Mouse (Mus musculus): ENCODE measurements at regions not wholly inside any gene's neighbourhood (a gene's known extent, or its start where the extent isn't known, plus 50 kb on each side); places are given as distances from the start of the nearest gene placed in this dataset.

DNA sequence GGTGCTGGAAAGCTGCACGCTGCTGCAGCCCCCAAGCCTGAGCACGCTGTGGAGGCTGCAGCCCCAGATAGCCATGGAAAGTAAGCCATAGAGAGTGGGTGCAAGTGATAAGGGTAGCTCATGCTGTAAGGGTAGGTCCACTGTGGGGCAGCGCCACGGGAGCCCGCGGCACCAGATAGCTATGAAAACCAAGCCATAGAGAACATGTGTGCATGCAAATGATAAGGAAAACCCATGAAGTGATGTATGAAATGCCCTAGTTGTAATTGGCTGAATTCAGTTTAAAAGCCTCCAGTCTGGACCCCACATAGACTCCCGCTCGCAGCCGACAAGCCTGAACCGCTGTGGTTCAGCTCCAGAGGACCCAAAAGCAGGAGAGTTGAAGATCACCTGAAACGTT, 58.8 kb upstream of the L3mbtl3 start:
- Histone ChIP-seq H3K4me3 (no peak overlapping the region), H3K27ac (no peak overlapping the region), H3K9me3 (no peaks in the 10 kb centered on the region; the same call in 1 of the 2 replicates), H3K27me3 (no peaks in the 10 kb centered on the region), H3K4me2 (no peak overlapping the region), H3K9ac (no peak overlapping the region), H3K4me1 (no peaks in the 10 kb centered on the region), H3K36me3 (no peaks in the 10 kb centered on the region)
- 90% methylated on average over 11 of the region's 11 CpGs for whole genome bisulfite sequencing
- no peak for ATAC-seq (ENCODE audit: borderline replicate concordance, extremely low read depth, low FRiP score, low TSS enrichment)

DNA sequence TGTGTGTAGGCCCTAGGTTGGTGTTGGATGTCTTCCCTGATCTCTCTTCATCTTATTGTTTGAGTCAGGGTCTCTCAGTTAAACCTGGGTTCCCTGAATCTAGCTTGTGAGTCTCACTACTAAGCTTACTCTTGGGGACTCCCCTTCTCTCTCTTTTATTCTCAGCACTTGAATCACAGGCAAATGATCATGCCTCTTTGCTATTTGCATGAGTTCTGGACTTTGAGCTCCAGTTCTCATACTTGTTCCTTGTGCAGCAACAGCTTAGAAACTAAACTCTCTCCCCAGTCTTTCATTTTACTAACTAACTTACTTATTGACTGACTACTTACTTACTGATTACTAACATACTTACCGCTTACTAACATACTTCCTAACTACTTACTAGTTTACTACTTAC, 64.9 kb upstream of the L3mbtl3 start:
- Histone ChIP-seq H3K9me3 (no peaks in the 10 kb centered on the region; the same call in 1 of the 2 replicates), H3K36me3 (no peaks in the 10 kb centered on the region), H3K27ac (no peak overlapping the region), H3K9ac (no peak overlapping the region), H3K27me3 (no peaks in the 10 kb centered on the region), H3K4me3 (no peak overlapping the region), H3K4me2 (no peak overlapping the region), H3K4me1 (no peaks in the 10 kb centered on the region)
- 97% methylated on average over 1 of the region's 1 CpGs for WGBS
- no peak for ATAC-seq (ENCODE audit: borderline replicate concordance, extremely low read depth, low FRiP score, low TSS enrichment)

DNA sequence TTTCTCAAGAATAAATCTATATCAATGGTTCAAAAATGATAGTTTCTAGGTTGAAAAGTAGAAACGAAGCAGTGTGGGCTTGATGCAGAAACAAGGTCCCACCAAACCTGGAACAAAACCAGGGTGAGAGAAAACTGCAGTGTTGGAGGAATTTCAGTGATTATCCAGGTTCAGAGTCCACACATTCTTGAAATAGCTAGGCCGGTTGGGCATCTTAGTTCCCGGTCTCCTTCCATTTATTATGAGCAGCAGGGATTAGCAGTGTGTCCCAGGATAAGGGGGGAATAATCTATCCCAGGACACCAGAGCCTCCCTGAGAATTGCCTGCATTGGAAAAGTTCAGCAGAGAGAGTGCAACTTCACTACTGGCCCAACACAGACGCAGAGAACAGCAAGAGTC, 108.5 kb upstream of the L3mbtl3 start:
- 44% methylated on average over 4 of the region's 4 CpGs for WGBS
- Histone ChIP-seq H3K4me2 (no peak overlapping the region), H3K4me3 (no peak overlapping the region), H3K27ac (no peak overlapping the region), H3K27me3 (no peaks in the 10 kb centered on the region), H3K4me1 (no peaks in the 10 kb centered on the region), H3K36me3 (no peaks in the 10 kb centered on the region), H3K9ac (no peak overlapping the region), H3K9me3 (no peaks in the 10 kb centered on the region)
- no peak for ATAC-seq (ENCODE audit: borderline replicate concordance, extremely low read depth, low FRiP score, low TSS enrichment)

DNA sequence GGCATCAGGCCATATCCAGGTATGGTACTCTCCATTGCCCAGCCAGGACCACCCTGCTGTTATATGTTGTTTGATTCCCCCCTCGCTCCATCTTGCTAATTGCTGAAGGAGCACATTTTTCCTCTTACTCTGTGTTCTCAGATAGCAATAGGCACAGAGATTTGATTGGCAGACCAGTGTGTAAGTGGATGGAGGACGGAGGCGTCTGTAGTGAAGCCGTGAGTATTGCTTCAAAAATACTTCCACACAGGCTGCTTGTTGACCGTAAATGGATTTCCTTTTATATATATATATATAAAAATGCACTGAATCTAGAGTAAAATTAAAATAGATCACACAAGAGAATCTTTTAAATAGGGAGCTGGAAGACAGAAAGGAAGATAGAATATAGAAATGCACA, 115.6 kb upstream of the L3mbtl3 start:
- Histone ChIP-seq H3K4me3 (no peak overlapping the region), H3K27ac (no peak overlapping the region), H3K4me2 (no peak overlapping the region), H3K36me3 (no peaks in the 10 kb centered on the region), H3K9me3 (no peaks in the 10 kb centered on the region), H3K27me3 (no peaks in the 10 kb centered on the region), H3K4me1 (no peaks in the 10 kb centered on the region), H3K9ac (no peak overlapping the region)
- WGBS = 89% methylated on average over 5 of the region's 5 CpGs
- no peak for ATAC-seq (ENCODE audit: borderline replicate concordance, extremely low read depth, low FRiP score, low TSS enrichment)

DNA sequence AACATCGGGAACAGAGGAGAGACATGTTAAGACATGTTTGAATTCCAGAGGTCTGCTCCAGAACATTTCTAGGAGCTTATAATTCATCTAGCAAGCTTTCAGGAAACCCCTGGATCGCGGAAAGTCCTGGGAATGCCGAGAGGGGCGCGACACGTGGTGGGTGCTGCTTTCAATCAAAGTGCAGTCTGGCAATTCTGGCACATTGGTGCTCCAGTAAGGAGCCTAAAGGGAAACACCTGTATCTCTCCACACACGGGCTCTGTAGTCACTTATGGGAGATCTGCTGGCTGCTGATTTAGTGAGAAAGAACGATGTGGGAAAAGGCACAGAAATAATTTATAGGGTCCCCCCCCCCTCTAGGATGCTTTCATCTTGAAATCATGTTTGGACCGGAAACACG, 116.4 kb upstream of the L3mbtl3 start:
- no peaks in the 10 kb centered on the region for H3K36me3 ChIP-seq
- no peak overlapping the region for H3K4me2 ChIP-seq
- H3K27me3 ChIP-seq = no peaks in the 10 kb centered on the region
- no peak overlapping the region for H3K9ac ChIP-seq
- no peaks in the 10 kb centered on the region for H3K9me3 ChIP-seq
- H3K4me1 ChIP-seq = no peaks in the 10 kb centered on the region
- no peak for ATAC-seq (ENCODE audit: borderline replicate concordance, extremely low read depth, low FRiP score, low TSS enrichment)
- H3K27ac ChIP-seq = no peak overlapping the region
- H3K4me3 ChIP-seq = no peak overlapping the region
- WGBS = 60% methylated on average over 11 of the region's 11 CpGs

DNA sequence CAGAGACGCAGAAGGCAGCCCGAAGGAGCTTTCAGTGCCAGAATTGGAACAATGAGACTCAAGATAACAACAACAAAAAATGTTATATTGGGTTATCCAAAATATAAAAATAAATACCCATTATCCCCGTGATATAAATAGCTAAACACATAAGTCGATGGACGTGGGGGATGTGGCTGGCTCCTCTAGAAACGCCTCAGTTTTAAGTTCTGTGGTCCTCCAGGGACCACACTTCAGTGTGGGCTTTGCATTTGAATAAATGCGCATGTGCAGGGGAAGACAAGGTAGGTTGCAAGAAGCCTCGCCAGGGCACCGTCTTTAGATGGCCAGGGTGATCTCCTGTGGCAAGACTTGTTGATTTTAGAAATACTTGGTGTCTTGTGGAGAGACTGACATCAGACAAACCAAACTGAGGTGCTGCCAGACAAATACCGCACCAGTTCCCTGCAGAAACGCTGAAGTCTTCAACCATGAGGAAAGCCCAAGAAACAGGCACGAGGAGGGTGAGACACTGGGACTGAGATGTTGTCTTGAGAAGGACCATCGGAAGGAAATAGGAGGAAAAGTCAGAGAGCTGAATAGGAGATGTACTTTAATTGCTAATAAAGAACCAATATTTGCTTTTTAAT, 117.2 kb upstream of the L3mbtl3 start:
- 65% methylated on average over 13 of the region's 13 CpGs for WGBS

DNA sequence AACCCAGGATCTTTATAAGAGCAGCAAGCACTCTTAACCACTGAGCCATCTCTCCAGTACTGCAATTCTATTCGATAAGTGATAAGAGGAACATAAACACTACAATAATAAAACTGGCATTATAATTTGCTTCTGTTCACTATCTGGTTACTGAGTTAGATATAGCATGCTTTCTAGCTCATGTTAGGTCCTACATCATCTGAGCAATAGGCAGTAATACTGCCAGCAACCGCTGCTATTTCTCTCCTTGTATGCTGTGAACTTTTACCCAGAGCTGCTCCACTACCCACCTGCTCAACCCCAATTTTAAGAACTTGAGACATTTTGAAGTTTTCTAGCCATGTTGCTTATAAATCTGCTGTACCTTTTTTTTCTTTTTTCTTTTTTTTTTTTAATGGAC, 118.0 kb upstream of the L3mbtl3 start:
- Histone ChIP-seq H3K4me1 (no peaks in the 10 kb centered on the region), H3K36me3 (no peaks in the 10 kb centered on the region), H3K27ac (no peak overlapping the region), H3K4me2 (no peak overlapping the region), H3K9ac (no peak overlapping the region), H3K9me3 (no peaks in the 10 kb centered on the region), H3K4me3 (no peak overlapping the region), H3K27me3 (no peaks in the 10 kb centered on the region)
- 86% methylated on average over 2 of the region's 2 CpGs for WGBS
- ATAC-seq (ENCODE audit: borderline replicate concordance, extremely low read depth, low FRiP score, low TSS enrichment) = no peak

More for the DNA sequence above, 117.2 kb upstream of the L3mbtl3 start:
- H3K9ac ChIP-seq = no peak overlapping the region
- no peaks in the 10 kb centered on the region for H3K4me1 ChIP-seq
- H3K36me3 ChIP-seq = no peaks in the 10 kb centered on the region
- no peak for ATAC-seq (ENCODE audit: borderline replicate concordance, extremely low read depth, low FRiP score, low TSS enrichment)
- no peak overlapping the region for H3K27ac ChIP-seq
- H3K4me3 ChIP-seq = no peak overlapping the region
- H3K4me2 ChIP-seq = no peak overlapping the region
- H3K9me3 ChIP-seq = no peaks in the 10 kb centered on the region
- H3K27me3 ChIP-seq = no peaks in the 10 kb centered on the region

DNA sequence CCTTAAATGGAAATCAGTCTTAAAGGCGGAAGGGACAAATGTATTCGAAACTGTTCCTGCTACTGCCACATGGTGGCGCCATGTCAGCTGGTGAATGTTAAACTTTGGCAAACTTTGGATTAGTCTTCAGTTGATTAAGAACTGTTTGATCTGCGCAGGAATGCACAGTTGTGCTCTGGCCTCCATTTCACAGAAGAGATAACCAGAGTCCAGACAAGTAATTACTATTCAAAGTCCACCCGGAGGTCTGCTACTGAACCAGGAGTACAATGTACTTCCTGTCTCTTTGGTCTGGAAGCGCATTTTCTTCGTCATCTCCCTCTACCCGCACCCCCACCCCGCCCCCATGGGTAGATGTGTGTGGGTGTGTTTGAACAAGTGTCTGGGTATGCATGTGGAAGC, 118.6 kb upstream of the L3mbtl3 start:
- H3K4me2 ChIP-seq = peak overlapping the region; percentile 23; the same call in 1 of the 2 replicates
- no peak for ATAC-seq (ENCODE audit: borderline replicate concordance, extremely low read depth, low FRiP score, low TSS enrichment)
- H3K9me3 ChIP-seq = no peaks in the 10 kb centered on the region

DNA sequence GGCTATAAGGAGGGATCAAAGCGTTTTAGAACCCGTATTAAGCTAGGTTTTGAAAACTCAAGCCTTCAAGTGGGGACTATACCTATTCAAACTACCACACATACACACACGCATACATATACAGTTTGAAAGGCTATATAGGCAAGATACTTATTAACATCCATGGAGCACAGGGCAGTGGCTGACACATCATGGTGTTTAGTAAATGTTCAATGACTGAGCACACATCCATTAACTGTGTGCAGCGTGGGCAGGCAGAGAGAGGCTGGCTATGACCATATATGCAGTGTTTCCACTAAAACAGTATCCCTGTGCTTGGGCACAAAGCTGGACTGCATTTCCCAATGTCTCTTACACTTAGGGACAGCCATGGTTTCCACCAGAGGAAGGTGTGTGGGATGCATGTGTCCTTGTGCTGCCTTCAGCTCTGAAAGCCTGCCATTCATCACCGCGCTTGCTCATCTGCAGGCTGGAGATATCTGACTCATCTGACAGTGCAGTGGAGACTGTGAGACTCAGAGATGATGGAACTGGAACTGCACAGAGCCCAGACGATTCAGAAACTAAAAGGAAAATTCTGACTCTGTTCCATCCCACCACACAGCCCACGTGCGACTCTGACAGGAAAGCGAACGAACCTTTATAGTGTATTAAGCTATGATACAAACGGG, 124.6 kb upstream of the L3mbtl3 start:
- Histone ChIP-seq H3K4me3 (no peak overlapping the region), H3K27me3 (no peaks in the 10 kb centered on the region), H3K4me1 (no peaks in the 10 kb centered on the region), H3K27ac (no peak overlapping the region), H3K36me3 (no peaks in the 10 kb centered on the region), H3K4me2 (no peak overlapping the region), H3K9ac (no peak overlapping the region), H3K9me3 (no peaks in the 10 kb centered on the region)
- ATAC-seq (ENCODE audit: borderline replicate concordance, extremely low read depth, low FRiP score, low TSS enrichment) = no peak
- 87% methylated on average over 12 of the region's 12 CpGs for WGBS

More for the DNA sequence above, 118.6 kb upstream of the L3mbtl3 start:
- no peak overlapping the region for H3K4me3 ChIP-seq
- no peak overlapping the region for H3K9ac ChIP-seq
- H3K27me3 ChIP-seq = no peaks in the 10 kb centered on the region
- H3K4me1 ChIP-seq = no peaks in the 10 kb centered on the region
- no peaks in the 10 kb centered on the region for H3K36me3 ChIP-seq
- WGBS = 44% methylated on average over 9 of the region's 9 CpGs
- no peak overlapping the region for H3K27ac ChIP-seq

DNA sequence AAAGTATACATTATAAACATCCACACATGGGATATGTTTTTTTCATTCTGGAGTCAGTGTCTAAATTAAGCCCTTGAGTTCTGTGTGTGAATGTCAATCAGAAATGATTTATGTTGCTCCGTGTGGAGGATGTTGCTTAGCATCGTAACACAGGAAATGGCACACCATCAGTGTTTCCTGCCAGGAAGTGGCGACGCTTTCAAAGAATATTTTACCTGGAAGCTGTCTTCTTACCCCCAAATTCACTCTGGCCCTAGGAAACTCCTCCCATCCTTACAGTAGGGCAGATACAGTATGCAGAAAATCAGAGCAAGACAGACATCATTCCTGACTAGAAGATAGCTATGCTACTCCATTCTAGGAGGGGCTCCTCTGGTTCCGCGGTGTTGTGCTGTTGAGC, 145.1 kb upstream of the L3mbtl3 start:
- Histone ChIP-seq H3K27ac (no peak overlapping the region), H3K9me3 (no peaks in the 10 kb centered on the region), H3K4me2 (no peak overlapping the region), H3K27me3 (no peaks in the 10 kb centered on the region), H3K36me3 (no peaks in the 10 kb centered on the region), H3K4me3 (no peak overlapping the region), H3K9ac (no peak overlapping the region), H3K4me1 (no peaks in the 10 kb centered on the region)
- 60% methylated on average over 6 of the region's 6 CpGs for WGBS
- no peak for ATAC-seq (ENCODE audit: borderline replicate concordance, extremely low read depth, low FRiP score, low TSS enrichment)

DNA sequence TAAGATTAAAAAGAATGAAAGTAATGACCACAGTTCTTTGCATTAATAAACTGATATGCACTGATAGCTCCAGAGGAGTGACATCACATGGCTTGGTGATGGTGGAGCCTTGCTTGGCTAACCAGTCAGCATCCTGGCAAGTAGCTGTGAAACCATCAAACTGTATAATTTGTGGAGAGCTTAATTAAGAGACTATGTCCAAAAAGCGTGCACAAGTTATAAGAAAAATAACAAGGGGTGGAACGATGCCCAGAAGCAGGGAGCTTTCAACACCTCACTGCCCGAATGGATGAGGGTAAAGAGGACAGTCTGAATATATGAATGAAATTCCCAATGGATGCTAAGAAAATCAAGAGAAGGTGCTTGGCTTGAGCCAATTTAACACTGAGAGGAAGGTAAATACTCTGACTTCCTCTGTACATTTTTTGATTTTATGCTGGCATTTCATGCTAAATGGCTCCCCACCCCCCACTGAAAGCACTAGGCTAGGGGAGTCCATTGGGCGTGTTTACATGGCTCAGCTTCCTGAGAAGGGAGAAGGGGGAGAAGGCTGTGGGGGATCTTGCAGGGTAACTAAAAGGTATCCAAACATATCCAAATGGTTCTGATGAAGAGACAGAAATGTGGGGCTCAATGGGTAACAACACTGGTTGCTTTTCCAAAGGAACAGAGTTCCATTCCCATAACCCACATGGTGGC, 150.2 kb upstream of the L3mbtl3 start:
- no peak overlapping the region for H3K27ac ChIP-seq
- ATAC-seq (ENCODE audit: borderline replicate concordance, extremely low read depth, low FRiP score, low TSS enrichment) = no peak

DNA sequence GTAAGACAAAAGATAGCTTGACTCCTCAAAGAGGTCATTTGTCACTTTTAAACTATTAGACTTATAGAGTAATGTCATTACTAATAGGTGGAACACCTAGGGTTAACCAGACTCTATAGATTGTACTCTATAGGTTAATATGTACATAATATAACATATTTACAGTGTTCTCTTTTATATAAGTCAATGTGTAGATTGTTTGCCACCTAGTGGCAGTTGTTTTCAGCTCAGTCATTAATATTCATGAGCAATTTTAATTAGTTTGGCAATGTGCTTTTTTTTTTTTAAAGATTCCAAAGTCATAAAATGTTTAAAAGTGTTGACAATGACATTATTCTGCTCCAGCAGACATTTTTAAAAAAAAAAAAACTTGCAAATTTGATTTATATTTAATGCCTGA, 164.4 kb upstream of the L3mbtl3 start:
- Histone ChIP-seq H3K27me3 (no peaks in the 10 kb centered on the region), H3K9me3 (no peaks in the 10 kb centered on the region), H3K9ac (no peak overlapping the region), H3K4me1 (no peaks in the 10 kb centered on the region), H3K27ac (no peak overlapping the region), H3K4me3 (no peak overlapping the region), H3K36me3 (no peaks in the 10 kb centered on the region), H3K4me2 (no peak overlapping the region)
- ATAC-seq (ENCODE audit: borderline replicate concordance, extremely low read depth, low FRiP score, low TSS enrichment) = no peak

More for the DNA sequence above, 150.2 kb upstream of the L3mbtl3 start:
- Histone ChIP-seq H3K4me3 (no peak overlapping the region), H3K9ac (no peak overlapping the region), H3K9me3 (no peaks in the 10 kb centered on the region), H3K36me3 (no peaks in the 10 kb centered on the region), H3K27me3 (no peaks in the 10 kb centered on the region), H3K4me1 (no peaks in the 10 kb centered on the region), H3K4me2 (no peak overlapping the region)
- 64% methylated on average over 4 of the region's 4 CpGs for WGBS
